Mouse (Mus musculus): ENCODE results near the gene Cd48. TPM values are rescaled to one million over a fixed set of nuclear protein-coding genes. Genes with fewer than 3 reads are reported as not detected.

Gene Cd48
- 7.9 and 8.5 TPM in 2 replicates for polyA plus RNA-seq (2016; fragmentation: Nextera tagmentation; extraction: Ambion mirVana)

- no peaks in the 10 kb centered on the region for H3K27me3 ChIP-seq (replicated peaks)
- no peaks in the 10 kb centered on the region for H3K36me3 ChIP-seq
- no peak for ATAC-seq
- no peaks in the 10 kb centered on the region for H3K9me3 ChIP-seq (replicated peaks)
- H3K4me1 ChIP-seq, result peaks cover 13% of the 10 kb centered on the region
- H3K4me3 ChIP-seq, result 0 out of 2 replicates have a peak within 1 kb of the TSS, but pooled peaks have one; percentile 11
- 0 out of 2 replicates have a peak within 1 kb of the TSS, but pooled peaks have one; percentile 25 for H3K27ac ChIP-seq
- H3K4me2 ChIP-seq, result 0 out of 2 replicates have a peak within 1 kb of the TSS, but pooled peaks have one; percentile 12
- no peak within 1 kb of the TSS for H3K9ac ChIP-seq
- WGBS (ENCODE audit: insufficient replicate concordance), result 45% methylated on average over 14 of the region's 14 CpGs
Observed at GRCm38 (mm10) chr1:171681531-171682299, at the start of gene Cd48. TSS of gene Cd48 (plus strand) at chr1:171682009.

DNA sequence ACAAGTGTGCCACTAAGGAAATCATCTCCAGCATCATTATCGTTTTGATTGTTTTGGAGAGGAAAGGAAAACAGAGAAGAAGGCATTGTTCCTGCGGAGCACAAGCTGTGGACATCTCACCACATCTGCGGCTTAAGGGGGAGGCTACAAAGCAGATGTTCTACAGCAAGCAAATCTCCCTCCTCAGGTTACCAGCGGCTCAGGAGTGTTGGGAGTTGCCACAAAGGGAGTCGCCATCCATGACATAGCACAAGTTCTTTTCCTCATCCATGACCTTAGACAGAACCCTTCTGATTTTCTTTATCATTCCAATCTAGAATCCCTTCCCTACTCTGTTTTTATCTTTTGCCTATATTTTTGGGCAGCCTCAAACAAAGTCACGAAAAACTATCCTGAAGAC lies 46.1 kb upstream of the Cd48 start:
- no peak overlapping the region for H3K4me2 ChIP-seq
- no peaks in the 10 kb centered on the region for H3K36me3 ChIP-seq
- H3K9ac ChIP-seq, result no peak overlapping the region
- H3K4me3 ChIP-seq, result no peak overlapping the region
- H3K9me3 ChIP-seq (replicated peaks), result no peaks in the 10 kb centered on the region
- H3K4me1 ChIP-seq, result no peaks in the 10 kb centered on the region
- no peak for ATAC-seq
- H3K27ac ChIP-seq, result no peak overlapping the region
- peaks cover 4% of the 10 kb centered on the region; the same call in 1 of the 2 replicates for H3K27me3 ChIP-seq (replicated peaks)
- 48% methylated on average over 6 of the region's 6 CpGs for WGBS (ENCODE audit: insufficient replicate concordance)

- Histone ChIP-seq H3K27me3 (replicated peaks) (peaks cover 8% of the 10 kb centered on the region; the same call in 1 of the 2 replicates), H3K36me3 (no peaks in the 10 kb centered on the region), H3K9me3 (replicated peaks) (no peaks in the 10 kb centered on the region), H3K27ac (no peak overlapping the region), H3K4me1 (no peaks in the 10 kb centered on the region), H3K4me2 (no peak overlapping the region), H3K9ac (no peak overlapping the region), H3K4me3 (no peak overlapping the region)
- WGBS (ENCODE audit: insufficient replicate concordance), result 50% methylated on average over 8 of the region's 8 CpGs
- ATAC-seq, result no peak
Observed at GRCm38 (mm10) chr1:171637101-171637500, 44.7 kb upstream of the Cd48 start.

DNA sequence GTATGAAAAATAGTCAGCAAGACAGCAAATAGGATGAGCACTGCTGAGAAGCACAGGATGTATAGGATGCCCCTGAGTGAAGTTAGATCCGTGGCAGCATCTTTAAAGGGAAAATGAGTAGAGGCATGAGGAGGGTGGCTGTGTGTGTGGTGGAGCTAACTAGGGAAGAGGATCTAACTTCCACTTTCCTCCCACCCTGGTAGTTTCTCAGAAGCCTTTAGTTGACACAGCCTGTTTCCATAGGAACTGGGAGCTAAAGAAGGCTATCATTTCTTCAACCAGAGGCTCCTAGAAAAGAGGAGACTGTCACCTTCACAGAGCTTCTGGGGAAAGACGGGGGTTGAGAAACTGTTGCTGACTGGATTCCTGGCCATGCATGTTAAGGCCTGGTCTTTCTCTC lies 43.1 kb upstream of the Cd48 start:
- Histone ChIP-seq H3K36me3 (no peaks in the 10 kb centered on the region), H3K27me3 (replicated peaks) (peaks cover 8% of the 10 kb centered on the region; the same call in 1 of the 2 replicates), H3K4me1 (peaks cover 5% of the 10 kb centered on the region), H3K27ac (no peak overlapping the region), H3K4me2 (no peak overlapping the region), H3K4me3 (no peak overlapping the region), H3K9me3 (replicated peaks) (no peaks in the 10 kb centered on the region), H3K9ac (no peak overlapping the region)
- no peak for ATAC-seq
- 51% methylated on average over 2 of the region's 2 CpGs for WGBS (ENCODE audit: insufficient replicate concordance)

GRCm38 (mm10) chr1:171640796-171641195 lies 41.0 kb upstream of the Cd48 start:
- no peaks in the 10 kb centered on the region for H3K9me3 ChIP-seq (replicated peaks)
- H3K27me3 ChIP-seq (replicated peaks), result 0 out of 2 replicates have a peak, but pooled peaks cover 4% of the 10 kb centered on the region
- H3K36me3 ChIP-seq, result no peaks in the 10 kb centered on the region
- peaks cover 10% of the 10 kb centered on the region for H3K4me1 ChIP-seq
- no peak overlapping the region for H3K27ac ChIP-seq
- WGBS (ENCODE audit: insufficient replicate concordance), result 77% methylated on average over 6 of the region's 6 CpGs
- H3K4me2 ChIP-seq, result no peak overlapping the region
- H3K9ac ChIP-seq, result no peak overlapping the region
- H3K4me3 ChIP-seq, result no peak overlapping the region
- ATAC-seq, result no peak

- ATAC-seq, result peak; percentile 92
- no peaks in the 10 kb centered on the region for H3K36me3 ChIP-seq
- no peak overlapping the region for H3K4me2 ChIP-seq
- H3K9me3 ChIP-seq (replicated peaks), result no peaks in the 10 kb centered on the region
- H3K4me3 ChIP-seq, result no peak overlapping the region
- no peak overlapping the region for H3K9ac ChIP-seq
- WGBS (ENCODE audit: insufficient replicate concordance), result 26% methylated on average over 7 of the region's 7 CpGs
- H3K27me3 ChIP-seq (replicated peaks), result 0 out of 2 replicates have a peak, but pooled peaks cover 4% of the 10 kb centered on the region
- H3K4me1 ChIP-seq, result peaks cover 10% of the 10 kb centered on the region
- no peak overlapping the region for H3K27ac ChIP-seq
Observed at GRCm38 (mm10) chr1:171643612-171644011, 38.2 kb upstream of the Cd48 start.

GRCm38 (mm10) chr1:171646429-171646940 lies 35.3 kb upstream of the Cd48 start:
- WGBS (ENCODE audit: insufficient replicate concordance), result 56% methylated on average over 5 of the region's 5 CpGs
- Histone ChIP-seq H3K4me3 (no peak overlapping the region), H3K9ac (no peak overlapping the region), H3K9me3 (replicated peaks) (no peaks in the 10 kb centered on the region), H3K4me1 (peaks cover 10% of the 10 kb centered on the region), H3K27ac (no peak overlapping the region), H3K27me3 (replicated peaks) (0 out of 2 replicates have a peak, but pooled peaks cover 4% of the 10 kb centered on the region), H3K4me2 (no peak overlapping the region), H3K36me3 (no peaks in the 10 kb centered on the region)
- no peak for ATAC-seq

DNA sequence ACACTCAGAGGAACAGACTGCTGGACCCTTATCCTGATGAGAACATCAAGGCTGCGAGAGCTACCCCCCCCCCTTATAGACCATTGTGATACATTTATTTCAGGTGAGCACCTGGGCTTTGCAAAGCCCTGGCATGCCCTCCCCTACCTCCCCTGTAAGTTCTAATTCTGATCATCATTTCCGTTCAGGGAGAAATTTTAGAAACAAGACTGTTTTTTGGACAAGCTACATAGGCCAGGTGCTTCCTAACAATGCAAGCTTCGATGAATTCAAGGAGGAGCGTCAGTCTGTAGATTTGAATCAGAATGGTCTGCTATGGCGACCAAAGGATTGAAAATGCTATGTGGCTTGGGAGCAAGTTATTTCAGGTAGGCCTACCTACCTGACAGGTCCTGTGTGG lies 34.1 kb upstream of the Cd48 start:
- 69% methylated on average over 5 of the region's 5 CpGs for WGBS (ENCODE audit: insufficient replicate concordance)

GRCm38 (mm10) chr1:171648840-171649239 lies 33.0 kb upstream of the Cd48 start:
- Histone ChIP-seq H3K4me3 (no peak overlapping the region), H3K36me3 (no peaks in the 10 kb centered on the region), H3K4me1 (peaks cover 3% of the 10 kb centered on the region), H3K9ac (no peak overlapping the region), H3K27ac (no peak overlapping the region), H3K9me3 (replicated peaks) (no peaks in the 10 kb centered on the region), H3K4me2 (no peak overlapping the region), H3K27me3 (replicated peaks) (0 out of 2 replicates have a peak, but pooled peaks cover 5% of the 10 kb centered on the region)
- WGBS (ENCODE audit: insufficient replicate concordance), result 60% methylated on average over 8 of the region's 8 CpGs
- ATAC-seq, result no peak

More for the DNA sequence above, 34.1 kb upstream of the Cd48 start:
- H3K27me3 ChIP-seq (replicated peaks), result 0 out of 2 replicates have a peak, but pooled peaks cover 5% of the 10 kb centered on the region
- no peak overlapping the region for H3K27ac ChIP-seq
- no peak overlapping the region for H3K9ac ChIP-seq
- H3K4me3 ChIP-seq, result no peak overlapping the region
- H3K9me3 ChIP-seq (replicated peaks), result no peaks in the 10 kb centered on the region
- no peak overlapping the region for H3K4me2 ChIP-seq
- no peaks in the 10 kb centered on the region for H3K36me3 ChIP-seq
- peaks cover 10% of the 10 kb centered on the region for H3K4me1 ChIP-seq
- no peak for ATAC-seq

GRCm38 (mm10) chr1:171652734-171653133 lies 29.1 kb upstream of the Cd48 start, which contains the start of gene Slamf7:
TSS of gene Slamf7 (minus strand) at chr1:171653035.
- Histone ChIP-seq H3K4me1 (no peaks in the 10 kb centered on the region), H3K4me3 (no peak within 1 kb of the TSS), H3K4me2 (no peak within 1 kb of the TSS), H3K36me3 (no peaks in the 10 kb centered on the region), H3K27ac (no peak within 1 kb of the TSS), H3K9me3 (replicated peaks) (no peaks in the 10 kb centered on the region), H3K27me3 (replicated peaks) (0 out of 2 replicates have a peak, but pooled peaks cover 5% of the 10 kb centered on the region), H3K9ac (no peak within 1 kb of the TSS)
- 77% methylated on average over 5 of the region's 5 CpGs for WGBS (ENCODE audit: insufficient replicate concordance)
- ATAC-seq, result no peak

- Histone ChIP-seq H3K27me3 (replicated peaks) (no peaks in the 10 kb centered on the region), H3K27ac (no peak overlapping the region), H3K4me3 (no peak overlapping the region), H3K4me2 (no peak overlapping the region), H3K4me1 (no peaks in the 10 kb centered on the region), H3K9me3 (replicated peaks) (no peaks in the 10 kb centered on the region), H3K36me3 (no peaks in the 10 kb centered on the region), H3K9ac (no peak overlapping the region)
- WGBS (ENCODE audit: insufficient replicate concordance), result 56% methylated on average over 5 of the region's 5 CpGs
- ATAC-seq, result no peak
Observed at GRCm38 (mm10) chr1:171658561-171658991, 23.2 kb upstream of the Cd48 start.

GRCm38 (mm10) chr1:171660423-171660822 lies 21.4 kb upstream of the Cd48 start:
- Histone ChIP-seq H3K4me1 (no peaks in the 10 kb centered on the region), H3K4me3 (no peak overlapping the region), H3K4me2 (no peak overlapping the region), H3K27me3 (replicated peaks) (no peaks in the 10 kb centered on the region), H3K36me3 (no peaks in the 10 kb centered on the region), H3K9ac (no peak overlapping the region), H3K27ac (no peak overlapping the region), H3K9me3 (replicated peaks) (no peaks in the 10 kb centered on the region)
- 46% methylated on average over 1 of the region's 1 CpGs for WGBS (ENCODE audit: insufficient replicate concordance)
- ATAC-seq, result no peak
